Mouse (Mus musculus) liver, embryonic 14.5 days (tissue): ENCODE measurements around the gene Ccm2. TPM values are rescaled to one million over a fixed set of nuclear protein-coding genes. Genes with fewer than 3 reads are reported as not detected.

ENCODE experiments used
- ATAC-seq: fragments of 200-750 bp; cut with Nextera tagmentation; 2 replicates; pipeline ENCODE4 v1.8.0; 2017; ENCODE audit warnings: moderate number of reproducible peaks, mild to moderate bottlenecking, moderate library complexity; ENCODE audit not compliant: insufficient read depth
- DNase-seq, 3 experiments: peaks; one replicate each; pipeline ENCODE4 v3.0.0-alpha.2; 2012 to 2013; ENCODE audit warnings: low read depth in 3 of 3, low spot score in 3 of 3
- H3K27ac ChIP-seq: fragments of 300-500 bp; sonication (generic); 2 replicates; pipeline ENCODE4 v1.5.1; 2014; ENCODE audit warnings: moderate library complexity, mild to moderate bottlenecking, control low read depth, inconsistent platforms
- H3K27me3 ChIP-seq: fragments of 300-500 bp; sonication (generic); 2 replicates; pipeline ENCODE4 v1.6.1; 2014; ENCODE audit warnings: mild to moderate bottlenecking, low read length, moderate library complexity; ENCODE audit not compliant: control insufficient read depth, insufficient read depth
- H3K36me3 ChIP-seq: fragments of 300-500 bp; sonication (generic); replicated peaks from 2 replicates; pipeline ENCODE4 v1.6.1; 2014; ENCODE audit warnings: low read depth; ENCODE audit not compliant: control insufficient read depth, insufficient read depth
- H3K4me1 ChIP-seq, 2 experiments: fragments of 200-500 bp in 1 of 2; fragments of 300-500 bp in 1 of 2; sonication (generic) in 1 of 2; replicated peaks; 2 replicates each; pipeline ENCODE4 v1.6.1; 2012 to 2014; ENCODE audit warnings: antibody characterized with exemption in 1 of 2, inconsistent platforms in 1 of 2, low read length in 1 of 2; ENCODE audit not compliant: control insufficient read depth in 2 of 2, insufficient read depth in 2 of 2
- H3K4me2 ChIP-seq: fragments of 300-500 bp; sonication (generic); 2 replicates; pipeline ENCODE4 v1.6.1; 2014; ENCODE audit warnings: low read depth, mild to moderate bottlenecking, control low read depth, moderate library complexity
- H3K4me3 ChIP-seq, 2 experiments: fragments of 200-500 bp in 1 of 2; fragments of 300-500 bp in 1 of 2; sonication (generic) in 1 of 2; 2 replicates each; pipeline ENCODE4 v1.5.1; 2012 to 2014; ENCODE audit warnings: low read depth in 2 of 2, low read length in 2 of 2, mild to moderate bottlenecking in 2 of 2, control low read depth in 1 of 2, inconsistent platforms in 1 of 2, moderate library complexity in 1 of 2; ENCODE audit not compliant: insufficient read depth in 1 of 2
- H3K9ac ChIP-seq: fragments of 300-500 bp; sonication (generic); replicated peaks from 2 replicates; pipeline ENCODE4 v1.6.1; 2014; ENCODE audit warnings: mild to moderate bottlenecking, control low read depth, moderate library complexity
- H3K9me3 ChIP-seq: fragments of 300-500 bp; sonication (generic); 2 replicates; pipeline ENCODE4 v1.6.1; 2016; ENCODE audit warnings: low read length, mixed read lengths; ENCODE audit not compliant: control insufficient read depth
- CTCF ChIP-seq: IDR thresholded peaks from 2 replicates; pipeline ENCODE4 v1.5.1; 2016; ENCODE audit warnings: antibody characterized with exemption, low read depth, control low read depth
- EP300 ChIP-seq: IDR thresholded peaks from 2 replicates; pipeline ENCODE4 v1.6.1; 2016; ENCODE audit warnings: antibody characterized with exemption, low read depth
- WGBS: fragments of 180-500 bp; shearing (Covaris S2); extraction: QIAGEN DNeasy Blood & Tissue Kit; methylation state at CpG from one replicate; pipeline ENCODE4 v1.1.7; 2014; ENCODE audit not compliant: insufficient replicate concordance; 5-methylcytosine and 5-hydroxymethylcytosine counted together
- polyA plus RNA-seq, 2 experiments: library from polyadenylated mRNA; depleted of rRNA in 1 of 2; stranded (reverse) in 1 of 2; unstranded in 1 of 2; fragments of >200 nt; fragmentation: Nextera tagmentation in 1 of 2; extraction: Ambion mirVana in 1 of 2; gene quantifications; 2 replicates each; pipeline versions ENCODE4 v1.2.1 to v1.2.3; 2012 to 2014

The Ccm2 gene
- polyA plus RNA-seq, 2 experiments: 33.1 to 39.4 TPM

GRCm38 (mm10) chr11:6581560-6581959, 34.9 kb downstream of the Ccm2 start:
- WGBS: 64% methylated on average over 2 of the region's 2 CpGs
- Histone ChIP-seq H3K4me2 (no peak overlapping the region), H3K4me3 (no peak overlapping the region), H3K9ac (no peak overlapping the region), H3K4me1 (peaks cover 10 to 14% of the 10 kb centered on the region in 2 experiments), H3K27ac (no peak overlapping the region), H3K36me3 (peaks cover 4% of the 10 kb centered on the region), H3K27me3 (no peaks in the 10 kb centered on the region), H3K9me3 (no peaks in the 10 kb centered on the region)
- no peak for ATAC-seq
- DNase-seq: no peak
- TF ChIP-seq CTCF (no peak), EP300 (no peak)

GRCm38 (mm10) chr11:6585748-6586147, 39.1 kb downstream of the Ccm2 start:
- no peak overlapping the region for H3K4me2 ChIP-seq
- peaks cover 12% of the 10 kb centered on the region for H3K36me3 ChIP-seq
- TF ChIP-seq EP300 (no peak), CTCF (no peak)
- 76% methylated on average over 8 of the region's 8 CpGs for WGBS
- DNase-seq (no peak), ATAC-seq (no peak)
- H3K9me3 ChIP-seq: no peaks in the 10 kb centered on the region
- H3K4me3 ChIP-seq: no peak overlapping the region
- peaks cover 33 to 43% of the 10 kb centered on the region in 2 experiments for H3K4me1 ChIP-seq
- no peak overlapping the region for H3K9ac ChIP-seq
- H3K27me3 ChIP-seq: no peaks in the 10 kb centered on the region
- H3K27ac ChIP-seq: peak overlapping the region; percentile 66

GRCm38 (mm10) chr11:6586660-6587059, 40.0 kb downstream of the Ccm2 start:
- Histone ChIP-seq H3K9me3 (no peaks in the 10 kb centered on the region), H3K9ac (no peak overlapping the region), H3K4me2 (peak overlapping the region; percentile 15; the same call in 1 of the 2 replicates), H3K4me3 (no peak overlapping the region), H3K27me3 (no peaks in the 10 kb centered on the region), H3K36me3 (peaks cover 12% of the 10 kb centered on the region), H3K4me1 (peaks cover 41 to 52% of the 10 kb centered on the region in 2 experiments), H3K27ac (peak overlapping the region; percentile 66)
- DNase-seq: no peak
- WGBS: 30% methylated on average over 3 of the region's 3 CpGs
- peak; percentile 37 for TF ChIP-seq CTCF
- 0 out of 2 replicates have a peak, but pooled peaks have one; percentile 12 for TF ChIP-seq EP300
- no peak for ATAC-seq

- peaks cover 17% of the 10 kb centered on the region for H3K36me3 ChIP-seq
- H3K9ac ChIP-seq: no peak overlapping the region
- H3K27ac ChIP-seq: peak overlapping the region; percentile 9; the same call in 1 of the 2 replicates
- no peak overlapping the region for H3K4me3 ChIP-seq
- TF ChIP-seq EP300: no peak
- no peak for TF ChIP-seq CTCF
- H3K4me2 ChIP-seq: no peak overlapping the region
- H3K9me3 ChIP-seq: no peaks in the 10 kb centered on the region
- no peaks in the 10 kb centered on the region for H3K27me3 ChIP-seq
- peaks cover 49 to 60% of the 10 kb centered on the region in 2 experiments for H3K4me1 ChIP-seq
- WGBS: 83% methylated on average over 7 of the region's 7 CpGs
- ATAC-seq: no peak
- DNase-seq: no peak
Observed at GRCm38 (mm10) chr11:6587249-6587940, 40.7 kb downstream of the Ccm2 start.

GRCm38 (mm10) chr11:6588295-6588694, 41.6 kb downstream of the Ccm2 start:
- H3K9me3 ChIP-seq: no peaks in the 10 kb centered on the region
- peaks cover 49 to 69% of the 10 kb centered on the region in 2 experiments for H3K4me1 ChIP-seq
- no peak overlapping the region for H3K9ac ChIP-seq
- DNase-seq (no peak), ATAC-seq (no peak)
- H3K27ac ChIP-seq: peak overlapping the region; percentile 28
- H3K36me3 ChIP-seq: peaks cover 17% of the 10 kb centered on the region
- 88% methylated on average over 7 of the region's 7 CpGs for WGBS
- TF ChIP-seq CTCF (no peak), EP300 (no peak)
- no peak overlapping the region for H3K4me2 ChIP-seq
- H3K4me3 ChIP-seq: no peak overlapping the region
- H3K27me3 ChIP-seq: no peaks in the 10 kb centered on the region
